Mouse (Mus musculus) MEL (cell line): Measurements from ENCODE around the gene Selenon. TPM values are rescaled to one million over a fixed set of nuclear protein-coding genes. Genes with fewer than 3 reads are reported as not detected.

Source experiments
- DNase-seq: peaks from one replicate; pipeline ENCODE4 v3.0.0; 2011; ENCODE audit warnings: low read depth, low spot score
- H3K27ac ChIP-seq: 2 replicates; pipeline ENCODE4 v1.5.1; 2012; ENCODE audit warnings: low read depth, mild to moderate bottlenecking, control low read depth, low read length, moderate library complexity; ENCODE audit not compliant: control insufficient read depth
- H3K27me3 ChIP-seq, 2 experiments: fragments of 150-350 bp in 1 of 2; sonication (generic) in 1 of 2; 2 replicates each; pipeline ENCODE4 v1.6.1; 2012; ENCODE audit warnings: low read length in 2 of 2, mild to moderate bottlenecking in 2 of 2, improper control_type of control experiment in 1 of 2, moderate library complexity in 1 of 2; ENCODE audit not compliant: insufficient read depth in 2 of 2, control insufficient read depth in 1 of 2
- H3K36me3 ChIP-seq, 2 experiments: 2 replicates each; pipeline ENCODE4 v1.6.1; 2012 to 2014; ENCODE audit warnings: low read length in 2 of 2, improper control_type of control experiment in 1 of 2, inconsistent platforms in 1 of 2, mild to moderate bottlenecking in 1 of 2; ENCODE audit not compliant: insufficient read depth in 2 of 2, control insufficient read depth in 1 of 2
- H3K4me1 ChIP-seq, 2 experiments: fragments of 150-350 bp in 1 of 2; sonication (generic) in 1 of 2; 2 replicates each; pipeline ENCODE4 v1.6.1; 2012; ENCODE audit warnings: low read length in 2 of 2, improper control_type of control experiment in 1 of 2, mild to moderate bottlenecking in 1 of 2; ENCODE audit not compliant: insufficient read depth in 2 of 2, control insufficient read depth in 1 of 2
- H3K4me3 ChIP-seq, 2 experiments: fragments of 150-350 bp in 1 of 2; sonication (generic) in 1 of 2; 2 replicates each; pipeline ENCODE4 v1.5.1; 2012; ENCODE audit warnings: low read depth in 2 of 2, low read length in 2 of 2, mild to moderate bottlenecking in 2 of 2, moderate library complexity in 2 of 2, control low read depth in 1 of 2, improper control_type of control experiment in 1 of 2; ENCODE audit not compliant: control insufficient read depth in 1 of 2, insufficient read depth in 1 of 2
- H3K79me2 ChIP-seq: 2 replicates; pipeline ENCODE4 v1.6.1; 2012; ENCODE audit warnings: mild to moderate bottlenecking, low read length, moderate library complexity; ENCODE audit not compliant: control insufficient read depth, poor library complexity, insufficient read depth
- H3K9ac ChIP-seq: 2 replicates; pipeline ENCODE4 v1.6.1; 2012; ENCODE audit warnings: low read depth, mild to moderate bottlenecking, control low read depth, low read length, moderate library complexity; ENCODE audit not compliant: control insufficient read depth, poor library complexity, severe bottlenecking
- H3K9me3 ChIP-seq: fragments of 150-350 bp; sonication (generic); replicated peaks from 2 replicates; pipeline ENCODE4 v1.6.1; 2012; ENCODE audit warnings: mild to moderate bottlenecking, low read length, improper control_type of control experiment, moderate library complexity; ENCODE audit not compliant: insufficient read depth
- CHD2 ChIP-seq: IDR thresholded peaks from 2 replicates; pipeline ENCODE4 v1.6.1; 2011; ENCODE audit warnings: low read length, improper control_type of control experiment
- GATA1 ChIP-seq: IDR thresholded peaks from 2 replicates; pipeline ENCODE4 v1.6.1; 2011; ENCODE audit warnings: low read depth, low read length, improper control_type of control experiment
- JUND ChIP-seq: IDR thresholded peaks from 2 replicates; pipeline ENCODE4 v1.6.1; 2011; ENCODE audit warnings: low read depth, mild to moderate bottlenecking, improper control_type of control experiment, low read length
- MEF2A ChIP-seq: IDR thresholded peaks from 2 replicates; pipeline ENCODE4 v1.6.1; 2014; ENCODE audit warnings: low read depth, mild to moderate bottlenecking, inconsistent platforms, low read length, improper control_type of control experiment; ENCODE audit not compliant: poor library complexity, insufficient replicate concordance, severe bottlenecking; ENCODE audit errors: extremely low read depth
- MYC ChIP-seq: IDR thresholded peaks from 2 replicates; pipeline ENCODE4 v1.6.1; 2011; ENCODE audit warnings: low read depth, mild to moderate bottlenecking, low read length, improper control_type of control experiment, moderate library complexity
- NRF1 ChIP-seq: IDR thresholded peaks from 2 replicates; pipeline ENCODE4 v1.6.1; 2014; ENCODE audit warnings: low read depth, mild to moderate bottlenecking, inconsistent platforms, low read length, improper control_type of control experiment, moderate library complexity; ENCODE audit not compliant: poor library complexity, insufficient read depth, severe bottlenecking
- POLR2A ChIP-seq, 2 experiments: IDR thresholded peaks; 2 replicates each; pipeline ENCODE4 v1.6.1; 2011 to 2012; ENCODE audit warnings: low read length in 2 of 2, mild to moderate bottlenecking in 2 of 2, control low read depth in 1 of 2, improper control_type of control experiment in 1 of 2, low read depth in 1 of 2, moderate library complexity in 1 of 2; ENCODE audit not compliant: control insufficient read depth in 1 of 2, insufficient read depth in 1 of 2, poor library complexity in 1 of 2
- POLR2AphosphoS2 ChIP-seq: IDR thresholded peaks from 2 replicates; pipeline ENCODE4 v1.6.1; 2011; ENCODE audit warnings: low read length, improper control_type of control experiment
- RAD21 ChIP-seq: IDR thresholded peaks from 2 replicates; pipeline ENCODE4 v1.6.1; 2011; ENCODE audit warnings: mild to moderate bottlenecking, low read depth, low read length, improper control_type of control experiment
- RCOR1 ChIP-seq: IDR thresholded peaks from 2 replicates; pipeline ENCODE4 v1.6.1; 2012; ENCODE audit warnings: low read depth, mild to moderate bottlenecking, inconsistent platforms, low read length, improper control_type of control experiment
- SIN3A ChIP-seq: IDR thresholded peaks from 2 replicates; pipeline ENCODE4 v1.6.1; 2012; ENCODE audit warnings: low read length, improper control_type of control experiment, inconsistent platforms
- UBTF ChIP-seq: IDR thresholded peaks from 2 replicates; pipeline ENCODE4 v1.6.1; 2012; ENCODE audit warnings: low read depth, mild to moderate bottlenecking, inconsistent platforms, low read length, improper control_type of control experiment, moderate library complexity, borderline replicate concordance; ENCODE audit not compliant: insufficient read depth
- ZMIZ1 ChIP-seq: IDR thresholded peaks from 2 replicates; pipeline ENCODE4 v1.6.1; 2012; ENCODE audit warnings: low read depth, mild to moderate bottlenecking, inconsistent platforms, low read length, improper control_type of control experiment, moderate library complexity
- polyA plus RNA-seq, 2 experiments: library from polyadenylated mRNA; stranded (reverse) in 1 of 2; unstranded in 1 of 2; fragments of >175 nt in 1 of 2; fragments of >200 nt in 1 of 2; gene quantifications; 2 replicates each; pipeline versions ENCODE4 v1.2.1 to v1.2.4; 2012; ENCODE audit warnings: low replicate concordance in 2 of 2, low read depth in 1 of 2; ENCODE audit not compliant: insufficient read length in 2 of 2, insufficient read depth in 1 of 2, missing spikeins in 1 of 2
- total RNA-seq: library from RNA; depleted of rRNA; stranded (reverse); fragments of 300-350 nt; gene quantifications from 2 replicates; pipeline ENCODE4 v1.2.3, GENCODE M21; 2012

Selenon gene
- total and polyA plus RNA-seq, 3 experiments = 2.9 to 16.3 TPM; not detected in 1

- H3K27me3 ChIP-seq = no peaks in the 10 kb centered on the region
These were observed 20.7 kb upstream of the Selenon start for GRCm38 (mm10) chr4:134572449-134573300.

DNA sequence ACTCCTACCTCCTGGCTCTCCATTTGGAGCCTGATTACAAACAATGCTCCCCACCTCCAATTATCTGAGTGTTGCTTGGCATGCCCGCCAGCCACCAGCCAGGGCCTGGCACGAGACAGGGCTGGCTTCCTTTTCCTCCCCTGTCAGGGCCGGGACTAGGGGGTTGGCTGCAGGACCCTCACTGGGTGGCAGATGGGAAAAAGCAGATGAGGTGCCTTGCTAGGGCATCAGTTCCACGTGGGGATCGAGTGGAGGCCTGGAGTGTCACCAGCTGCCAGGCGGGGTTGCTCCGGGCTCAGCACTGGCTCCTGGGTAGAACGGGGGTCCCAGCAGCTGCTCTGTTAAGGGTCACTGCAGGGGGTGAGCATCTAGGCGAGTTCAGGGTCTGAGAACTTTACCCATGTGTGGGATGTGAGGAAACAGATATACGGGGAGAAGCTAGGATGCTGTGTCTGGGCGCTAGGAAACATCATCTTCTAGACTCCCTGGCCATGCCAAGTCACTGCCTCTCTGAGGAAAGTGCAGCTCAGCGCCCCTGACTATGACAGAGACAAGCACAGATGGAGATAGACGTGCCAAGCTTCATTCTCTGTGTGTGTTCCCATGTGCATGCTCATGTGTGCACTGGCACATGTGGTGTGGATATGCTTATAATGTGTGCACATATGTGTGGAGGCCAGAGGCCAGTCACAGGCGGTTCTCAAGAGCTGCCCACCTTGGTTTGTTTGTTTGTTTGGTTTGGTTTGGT, 18.9 kb upstream of the Selenon start:
- DNase-seq = no peak
- Histone ChIP-seq H3K27ac (no peak overlapping the region), H3K9me3 (no peaks in the 10 kb centered on the region), H3K27me3 (no peaks in the 10 kb centered on the region), H3K4me1 (no peaks in the 10 kb centered on the region), H3K36me3 (no peaks in the 10 kb centered on the region), H3K4me3 (no peak overlapping the region), H3K9ac (no peak overlapping the region), H3K79me2 (no peaks in the 10 kb centered on the region)
- no peak for TF ChIP-seq MEF2A
- no peak for TF ChIP-seq POLR2A (IDR thresholded peaks at IDR 0.05; ENCODE audit: control insufficient read depth in 1 of 2, insufficient read depth in 1 of 2, low read depth in 1 of 2, low read length in 2 of 2, poor library complexity in 1 of 2)
- TF ChIP-seq NRF1 = no peak
- no peak for TF ChIP-seq MYC
- no peak for TF ChIP-seq UBTF
- no peak for TF ChIP-seq RAD21
- no peak for TF ChIP-seq SIN3A
- TF ChIP-seq ZMIZ1 = no peak
- no peak for TF ChIP-seq CHD2
- no peak for TF ChIP-seq JUND
- TF ChIP-seq GATA1 = no peak

More at GRCm38 (mm10) chr4:134572449-134573300, 20.7 kb upstream of the Selenon start:
- no peaks in the 10 kb centered on the region for H3K79me2 ChIP-seq
- no peak overlapping the region for H3K4me3 ChIP-seq
- no peaks in the 10 kb centered on the region for H3K4me1 ChIP-seq
- no peaks in the 10 kb centered on the region for H3K9me3 ChIP-seq
- no peak for DNase-seq
- H3K27ac ChIP-seq = no peak overlapping the region
- H3K9ac ChIP-seq = no peak overlapping the region
- H3K36me3 ChIP-seq = no peaks in the 10 kb centered on the region
- TF ChIP-seq RCOR1 = no peak
- no peak for TF ChIP-seq POLR2AphosphoS2
- TF ChIP-seq, all 39 proteins: peak for 0
